In the genomic region with DNA sequence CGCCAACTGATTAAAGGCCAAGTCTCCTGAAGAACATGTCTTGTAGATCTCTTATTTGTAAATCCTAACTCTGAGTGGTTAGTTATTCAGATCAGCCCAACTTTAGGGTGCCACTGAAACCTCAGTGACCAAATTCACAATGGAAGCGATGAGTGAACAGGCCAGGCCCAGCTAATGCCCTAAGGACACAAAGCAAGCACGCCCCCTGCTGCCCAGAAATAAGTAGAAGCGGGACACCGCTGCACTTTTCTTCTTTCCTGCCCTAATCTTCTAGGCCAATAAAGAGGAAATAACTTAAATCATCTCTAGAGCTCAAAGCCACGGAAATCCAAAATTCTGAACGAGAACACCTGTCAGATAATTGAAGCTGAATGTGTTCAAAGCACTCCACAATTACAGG, we compare ENCODE assay signal across 10 mouse cellular contexts.
DNase-seq lines count a peak whose midpoint lies in the region; ATAC-seq and TF ChIP-seq lines count a peak whose summit lies in the region.
"Had no signal": no experiment of that assay in that cellular context is flagged by ENCODE, and none has a peak within 500 bp of the region (broad histone marks: within the 10 kb centered on the region; RNA-seq: fewer than 3 reads in every experiment).

No protein-coding gene starts in this region.

- DNase-seq in hindbrain, postnatal 0 days (ENCODE audit: low spot score) = no peak
- DNase-seq in thymus, adult 2 months = peak; percentile 44
- no peak for DNase-seq in thymus, adult 18-20 months
- peak; percentile 69 for DNase-seq in embryo, embryonic 11 days
- no peak for DNase-seq in urinary bladder, postnatal 4 days (ENCODE audit: low spot score in 2 of 2)
- no peak for DNase-seq in left cerebral cortex, adult 18-20 months (ENCODE audit: low spot score in 2 of 2)
- DNase-seq in hindbrain, embryonic 10.5 days (ENCODE audit: low spot score) = no peak
- DNase-seq: layer of hippocampus, postnatal 36 days had no signal

- 54% methylated on average over 7 of the region's 7 CpGs for WGBS in hindbrain, postnatal 0 days
- WGBS in hindbrain, embryonic 13.5 days = 48% methylated on average over 7 of the region's 7 CpGs
- WGBS in thymus, adult 2 months = 62% methylated on average over 7 of the region's 7 CpGs
- 51% methylated on average over 7 of the region's 7 CpGs for WGBS in hindbrain, embryonic 10.5 days

- H3K27ac ChIP-seq in hindbrain, postnatal 0 days = no peak overlapping the region
- no peak overlapping the region for H3K27ac ChIP-seq in hindbrain, embryonic 13.5 days
- H3K27ac ChIP-seq in thymus, adult 2 months (ENCODE audit: control insufficient read depth, insufficient read depth, low read length) = no peak overlapping the region
- no peak overlapping the region for H3K27ac ChIP-seq in hindbrain, embryonic 10.5 days
- H3K27ac ChIP-seq: neural tube, embryonic 12.5 days had no signal

- H3K4me2 ChIP-seq in hindbrain, postnatal 0 days (ENCODE audit: low read depth, low read length) = no peak overlapping the region
- no peak overlapping the region for H3K4me2 ChIP-seq in hindbrain, embryonic 13.5 days
- H3K4me2 ChIP-seq: neural tube, embryonic 12.5 days had no signal

- H3K4me1 ChIP-seq in hindbrain, postnatal 0 days (ENCODE audit: insufficient read depth, low read length) = no peaks in the 10 kb centered on the region
- H3K4me1 ChIP-seq in hindbrain, embryonic 13.5 days (replicated peaks) = peaks cover under 1% of the 10 kb centered on the region; the same call in 1 of the 2 replicates
- H3K4me1 ChIP-seq in thymus, adult 2 months (replicated peaks; ENCODE audit: control insufficient read depth, insufficient read depth, low read length) = peaks cover 3% of the 10 kb centered on the region; the same call in 1 of the 2 replicates
- peaks cover 2% of the 10 kb centered on the region for H3K4me1 ChIP-seq in hindbrain, embryonic 10.5 days (replicated peaks)
- H3K4me1 ChIP-seq: neural tube, embryonic 12.5 days had no signal

- no peaks in the 10 kb centered on the region for H3K9me3 ChIP-seq in hindbrain, postnatal 0 days (ENCODE audit: low read length)
- H3K9me3 ChIP-seq in hindbrain, embryonic 13.5 days = no peaks in the 10 kb centered on the region
- no peaks in the 10 kb centered on the region for H3K9me3 ChIP-seq in hindbrain, embryonic 10.5 days
- H3K9me3 ChIP-seq: neural tube, embryonic 12.5 days had no signal

- no peak for TF ChIP-seq POLR2A in thymus, adult 2 months (IDR thresholded peaks at IDR 0.05; ENCODE audit: control insufficient read depth, extremely low read depth, insufficient read depth, low read length, poor library complexity)

- no peak for ATAC-seq in hindbrain, postnatal 0 days
- ATAC-seq in hindbrain, embryonic 13.5 days (ENCODE audit: low FRiP score) = no peak

- no peaks in the 10 kb centered on the region for H3K27me3 ChIP-seq in hindbrain, postnatal 0 days (ENCODE audit: insufficient read depth, low read length)
- H3K27me3 ChIP-seq in hindbrain, embryonic 13.5 days = no peaks in the 10 kb centered on the region
- H3K27me3 ChIP-seq in thymus, adult 2 months (ENCODE audit: control insufficient read depth, insufficient read depth, low read length) = no peaks in the 10 kb centered on the region
- no peaks in the 10 kb centered on the region for H3K27me3 ChIP-seq in hindbrain, embryonic 10.5 days (ENCODE audit: insufficient read depth, poor library complexity, severe bottlenecking)
- H3K27me3 ChIP-seq: neural tube, embryonic 12.5 days had no signal

- no peaks in the 10 kb centered on the region for H3K36me3 ChIP-seq in hindbrain, postnatal 0 days (ENCODE audit: insufficient read depth, low read length)
- no peaks in the 10 kb centered on the region for H3K36me3 ChIP-seq in hindbrain, embryonic 13.5 days
- H3K36me3 ChIP-seq in thymus, adult 2 months (ENCODE audit: control insufficient read depth, insufficient read depth, low read length) = no peaks in the 10 kb centered on the region
- no peaks in the 10 kb centered on the region for H3K36me3 ChIP-seq in hindbrain, embryonic 10.5 days
- H3K36me3 ChIP-seq: neural tube, embryonic 12.5 days had no signal

- H3K4me3 ChIP-seq in hindbrain, postnatal 0 days (ENCODE audit: low read length) = no peak overlapping the region
- no peak overlapping the region for H3K4me3 ChIP-seq in hindbrain, embryonic 13.5 days
- H3K4me3 ChIP-seq in thymus, adult 2 months (ENCODE audit: control insufficient read depth, insufficient read depth, low read length) = no peak overlapping the region
- no peak overlapping the region for H3K4me3 ChIP-seq in hindbrain, embryonic 10.5 days
- H3K4me3 ChIP-seq: neural tube, embryonic 12.5 days had no signal

- peak; percentile 47 for TF ChIP-seq CTCF in hindbrain, postnatal 0 days (IDR thresholded peaks at IDR 0.05; ENCODE audit: low read depth)
- no peak for TF ChIP-seq CTCF in thymus, adult 2 months (IDR thresholded peaks at IDR 0.05; ENCODE audit: borderline replicate concordance, control insufficient read depth, extremely low read depth, insufficient read depth, low read length, poor library complexity)

- H3K9ac ChIP-seq in hindbrain, postnatal 0 days (replicated peaks; ENCODE audit: low read length) = no peak overlapping the region
- no peak overlapping the region for H3K9ac ChIP-seq in hindbrain, embryonic 13.5 days
- H3K9ac ChIP-seq: neural tube, embryonic 12.5 days had no signal

Comparison
In these comparisons a context has a peak if more than half of its experiments do, and no peak if none do; other contexts are left out.
1. DNase-seq: peak in thymus, adult 2 months (single experiment) and embryo, embryonic 11 days (single experiment); none in hindbrain, postnatal 0 days (single experiment), thymus, adult 18-20 months (0 of 2), urinary bladder, postnatal 4 days (0 of 2), left cerebral cortex, adult 18-20 months (0 of 2) and hindbrain, embryonic 10.5 days (single experiment).